Mouse (Mus musculus): ENCODE measurements around the gene Plekhg3. TPM values are rescaled to one million over a fixed set of nuclear protein-coding genes. Genes with fewer than 3 reads are reported as not detected.

The Plekhg3 gene
- total and polyA plus RNA-seq, 2 experiments from 2014 or later = 1.2 to 6.2 TPM

GRCm38 (mm10) chr12:76592213-76592612, 61.5 kb downstream of the Plekhg3 start:
- WGBS = 42% methylated on average over 1 of the region's 1 CpGs
- Histone ChIP-seq H3K4me3 (ENCODE audit: low read depth, low read length) (no peak overlapping the region), H3K27me3 (ENCODE audit: insufficient read depth, low read length) (no peaks in the 10 kb centered on the region), H3K9me3 (ENCODE audit: low read length) (no peaks in the 10 kb centered on the region), H3K27ac (ENCODE audit: low read depth, low read length) (no peak overlapping the region), H3K36me3 (ENCODE audit: insufficient read depth, low read length) (no peaks in the 10 kb centered on the region), H3K4me2 (ENCODE audit: low read depth, low read length, poor library complexity, severe bottlenecking) (no peak overlapping the region), H3K9ac (replicated peaks; ENCODE audit: low read length, poor library complexity, severe bottlenecking) (no peak overlapping the region), H3K4me1 (ENCODE audit: insufficient read depth, low read length) (no peaks in the 10 kb centered on the region)
- TF ChIP-seq CTCF (IDR thresholded peaks at IDR 0.05) = peak; percentile 79
- no peak for ATAC-seq (ENCODE audit: low FRiP score)
- DNase-seq (ENCODE audit: low spot score) = peak; percentile 70

- DNase-seq (ENCODE audit: low spot score) (no peak), ATAC-seq (ENCODE audit: low FRiP score) (no peak)
- no peaks in the 10 kb centered on the region for H3K36me3 ChIP-seq (ENCODE audit: insufficient read depth, low read length)
- H3K27me3 ChIP-seq (ENCODE audit: insufficient read depth, low read length) = no peaks in the 10 kb centered on the region
- no peaks in the 10 kb centered on the region for H3K4me1 ChIP-seq (ENCODE audit: insufficient read depth, low read length)
- no peak for TF ChIP-seq CTCF (IDR thresholded peaks at IDR 0.05)
- H3K9me3 ChIP-seq (ENCODE audit: low read length) = no peaks in the 10 kb centered on the region
- WGBS = 85% methylated on average over 6 of the region's 6 CpGs
- H3K27ac ChIP-seq (ENCODE audit: low read depth, low read length) = no peak overlapping the region
- H3K9ac ChIP-seq (replicated peaks; ENCODE audit: low read length, poor library complexity, severe bottlenecking) = no peak overlapping the region
- no peak overlapping the region for H3K4me2 ChIP-seq (ENCODE audit: low read depth, low read length, poor library complexity, severe bottlenecking)
- H3K4me3 ChIP-seq (ENCODE audit: low read depth, low read length) = no peak overlapping the region
Observed at GRCm38 (mm10) chr12:76593254-76593653, 62.6 kb downstream of the Plekhg3 start.

- H3K9me3 ChIP-seq (ENCODE audit: low read length) = no peaks in the 10 kb centered on the region
- no peak overlapping the region for H3K4me3 ChIP-seq (ENCODE audit: low read depth, low read length)
- no peak for TF ChIP-seq CTCF (IDR thresholded peaks at IDR 0.05)
- H3K9ac ChIP-seq (replicated peaks; ENCODE audit: low read length, poor library complexity, severe bottlenecking) = no peak overlapping the region
- 17% methylated on average over 7 of the region's 7 CpGs for WGBS
- no peaks in the 10 kb centered on the region for H3K27me3 ChIP-seq (ENCODE audit: insufficient read depth, low read length)
- no peak overlapping the region for H3K4me2 ChIP-seq (ENCODE audit: low read depth, low read length, poor library complexity, severe bottlenecking)
- H3K36me3 ChIP-seq (ENCODE audit: insufficient read depth, low read length) = no peaks in the 10 kb centered on the region
- no peaks in the 10 kb centered on the region for H3K4me1 ChIP-seq (ENCODE audit: insufficient read depth, low read length)
- H3K27ac ChIP-seq (ENCODE audit: low read depth, low read length) = no peak overlapping the region
- DNase-seq (ENCODE audit: low spot score) = peak; percentile 43
- no peak for ATAC-seq (ENCODE audit: low FRiP score)
Observed at GRCm38 (mm10) chr12:76593839-76594322, 63.2 kb downstream of the Plekhg3 start.

- Histone ChIP-seq H3K27ac (ENCODE audit: low read depth, low read length) (no peak overlapping the region), H3K4me3 (ENCODE audit: low read depth, low read length) (no peak overlapping the region), H3K4me2 (ENCODE audit: low read depth, low read length, poor library complexity, severe bottlenecking) (no peak overlapping the region), H3K9ac (replicated peaks; ENCODE audit: low read length, poor library complexity, severe bottlenecking) (no peak overlapping the region), H3K27me3 (ENCODE audit: insufficient read depth, low read length) (no peaks in the 10 kb centered on the region), H3K36me3 (ENCODE audit: insufficient read depth, low read length) (peaks cover 2% of the 10 kb centered on the region; the same call in 1 of the 2 replicates), H3K9me3 (ENCODE audit: low read length) (no peaks in the 10 kb centered on the region), H3K4me1 (ENCODE audit: insufficient read depth, low read length) (no peaks in the 10 kb centered on the region)
- TF ChIP-seq CTCF (IDR thresholded peaks at IDR 0.05) = no peak
- WGBS = 71% methylated on average over 3 of the region's 3 CpGs
- DNase-seq (ENCODE audit: low spot score) (no peak), ATAC-seq (ENCODE audit: low FRiP score) (no peak)
Observed at GRCm38 (mm10) chr12:76594556-76594955, 63.9 kb downstream of the Plekhg3 start.

GRCm38 (mm10) chr12:76595830-76596229, 65.1 kb downstream of the Plekhg3 start:
- H3K4me3 ChIP-seq (ENCODE audit: low read depth, low read length) = no peak overlapping the region
- DNase-seq (ENCODE audit: low spot score) (no peak), ATAC-seq (ENCODE audit: low FRiP score) (no peak)
- H3K27ac ChIP-seq (ENCODE audit: low read depth, low read length) = no peak overlapping the region
- no peaks in the 10 kb centered on the region for H3K27me3 ChIP-seq (ENCODE audit: insufficient read depth, low read length)
- H3K4me2 ChIP-seq (ENCODE audit: low read depth, low read length, poor library complexity, severe bottlenecking) = no peak overlapping the region
- no peaks in the 10 kb centered on the region for H3K4me1 ChIP-seq (ENCODE audit: insufficient read depth, low read length)
- H3K9ac ChIP-seq (replicated peaks; ENCODE audit: low read length, poor library complexity, severe bottlenecking) = no peak overlapping the region
- no peak for TF ChIP-seq CTCF (IDR thresholded peaks at IDR 0.05)
- H3K36me3 ChIP-seq (ENCODE audit: insufficient read depth, low read length) = peaks cover 8% of the 10 kb centered on the region; the same call in 1 of the 2 replicates
- no peaks in the 10 kb centered on the region for H3K9me3 ChIP-seq (ENCODE audit: low read length)
- 67% methylated on average over 2 of the region's 2 CpGs for WGBS

- Histone ChIP-seq H3K27ac (ENCODE audit: low read depth, low read length) (no peak overlapping the region), H3K9ac (replicated peaks; ENCODE audit: low read length, poor library complexity, severe bottlenecking) (no peak overlapping the region), H3K4me2 (ENCODE audit: low read depth, low read length, poor library complexity, severe bottlenecking) (no peak overlapping the region), H3K36me3 (ENCODE audit: insufficient read depth, low read length) (peaks cover 11% of the 10 kb centered on the region; the same call in 1 of the 2 replicates), H3K27me3 (ENCODE audit: insufficient read depth, low read length) (no peaks in the 10 kb centered on the region), H3K9me3 (ENCODE audit: low read length) (no peaks in the 10 kb centered on the region), H3K4me1 (ENCODE audit: insufficient read depth, low read length) (no peaks in the 10 kb centered on the region), H3K4me3 (ENCODE audit: low read depth, low read length) (no peak overlapping the region)
- ATAC-seq (ENCODE audit: low FRiP score) = peak; percentile 71
- peak; percentile 84 for DNase-seq (ENCODE audit: low spot score)
- 58% methylated on average over 15 of the region's 15 CpGs for WGBS
- peak; percentile 94 for TF ChIP-seq CTCF (IDR thresholded peaks at IDR 0.05)
Observed at GRCm38 (mm10) chr12:76596292-76597023, 65.8 kb downstream of the Plekhg3 start.
